Mouse (Mus musculus): ENCODE measurements around the gene Pde11a.

Pde11a gene

GRCm38 (mm10) chr2:76320336-76320735 lies 18.2 kb downstream of the Pde11a start:
- no peak for DNase-seq

- DNase-seq, result no peak
Measured at GRCm38 (mm10) chr2:76319231-76319630, 19.3 kb downstream of the Pde11a start.

GRCm38 (mm10) chr2:76287671-76288070 lies 50.9 kb downstream of the Pde11a start:
- DNase-seq, result no peak

- no peak for DNase-seq
Measured at GRCm38 (mm10) chr2:76286288-76286740, 52.3 kb downstream of the Pde11a start.

GRCm38 (mm10) chr2:76285150-76285549 lies 53.4 kb downstream of the Pde11a start:
- no peak for DNase-seq

- peak; percentile 5 to 12 for DNase-seq
Measured at GRCm38 (mm10) chr2:76283378-76284132, 55.0 kb downstream of the Pde11a start.

- no peak for DNase-seq
Measured at GRCm38 (mm10) chr2:76269494-76269893, 69.1 kb downstream of the Pde11a start.

- DNase-seq, result no peak
Measured at GRCm38 (mm10) chr2:76267335-76267734, 71.2 kb downstream of the Pde11a start.

- no peak for DNase-seq
Measured at GRCm38 (mm10) chr2:76266622-76267021, 72.0 kb downstream of the Pde11a start.

GRCm38 (mm10) chr2:76264258-76264657 lies 74.3 kb downstream of the Pde11a start:
- DNase-seq, result no peak

GRCm38 (mm10) chr2:76262661-76263060 lies 75.9 kb downstream of the Pde11a start:
- no peak for DNase-seq

GRCm38 (mm10) chr2:76254833-76255232 lies 83.7 kb downstream of the Pde11a start:
- peak; percentile 13 to 28 for DNase-seq

- no peak for DNase-seq
Measured at GRCm38 (mm10) chr2:76251379-76251778, 87.2 kb downstream of the Pde11a start.

- no peak for DNase-seq
Measured at GRCm38 (mm10) chr2:76248242-76248641, 90.3 kb downstream of the Pde11a start.

- DNase-seq, result no peak
Measured at GRCm38 (mm10) chr2:76239175-76239574, 99.4 kb downstream of the Pde11a start.

- DNase-seq, result no peak
Measured at GRCm38 (mm10) chr2:76238496-76238895, 100.1 kb downstream of the Pde11a start.

GRCm38 (mm10) chr2:76237638-76238420 lies 100.7 kb downstream of the Pde11a start:
- DNase-seq, result no peak

- no peak for DNase-seq
Measured at GRCm38 (mm10) chr2:76220364-76221108, 118.0 kb downstream of the Pde11a start.

GRCm38 (mm10) chr2:76219540-76219939 lies 119.0 kb downstream of the Pde11a start:
- no peak for DNase-seq

- DNase-seq, result peak; percentile 7 to 10
Measured at GRCm38 (mm10) chr2:76216146-76216545, 122.4 kb downstream of the Pde11a start.

- no peak for DNase-seq
Measured at GRCm38 (mm10) chr2:76215219-76215618, 123.4 kb downstream of the Pde11a start.

- no peak for DNase-seq
Measured at GRCm38 (mm10) chr2:76185126-76185525, 153.4 kb downstream of the Pde11a start.

GRCm38 (mm10) chr2:76162822-76163221 lies 175.8 kb downstream of the Pde11a start:
- no peak for DNase-seq
